Mouse (Mus musculus) erythroid progenitor cell, adult 5-6 weeks (primary cell): Measurements from ENCODE around the gene Dhcr7. TPM values are rescaled to one million over a fixed set of nuclear protein-coding genes. Genes with fewer than 3 reads are reported as not detected.
A peak's percentile ranks its signal among the peaks of the same experiment; 100 is the strongest.

ENCODE experiments used
- ATAC-seq: replicated peaks from 2 replicates; pipeline ENCODE4 v1.8.0; 2016; ENCODE audit warnings: moderate number of reproducible peaks, mild to moderate bottlenecking, moderate TSS enrichment, inconsistent platforms; ENCODE audit not compliant: poor library complexity, low FRiP score, severe bottlenecking
- total RNA-seq, 2 experiments: library from RNA; stranded (forward) in 1 of 2; stranded (reverse) in 1 of 2; fragments of 150-400 nt in 1 of 2; fragments of 186-747, 209-891 nt in 1 of 2; gene quantifications; 2 replicates each; pipeline versions ENCODE4 v1.2.3 to v1.2.4; 2015 to 2017; ENCODE audit warnings: low replicate concordance in 2 of 2

The Dhcr7 gene
- 7.9 and 12.2 TPM in 2 replicates for total RNA-seq (2015; ENCODE audit: low replicate concordance)
- 1.0 and 1.8 TPM in 2 replicates for total RNA-seq (2017; ENCODE audit: low replicate concordance)

GRCm38 (mm10) chr7:143822375-143823265 lies at the start of gene Dhcr7, which contains the start of gene Nadsyn1:
Dhcr7 (plus strand) TSS chr7:143823145.
Nadsyn1 (minus strand) TSS chr7:143822849.
- peak; percentile 97 for ATAC-seq

DNA sequence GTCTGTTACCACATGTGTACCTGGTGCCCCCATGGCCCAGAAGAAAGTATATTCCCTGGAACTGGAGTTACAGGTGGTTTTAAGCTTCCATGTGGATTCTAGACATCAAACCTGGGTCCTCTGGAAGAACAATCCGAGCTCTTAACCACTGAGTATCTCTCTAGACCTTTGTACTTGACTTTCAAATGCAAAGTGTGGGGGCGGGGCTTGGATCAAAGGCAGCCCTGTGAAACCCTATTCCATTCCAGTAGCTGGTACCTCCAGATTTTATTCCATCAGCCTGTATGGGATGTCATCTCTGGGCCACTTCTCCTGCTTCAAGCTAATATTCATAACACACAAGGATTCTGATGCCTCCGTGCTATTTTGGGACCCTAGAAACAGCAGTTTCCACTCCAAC lies 46.8 kb upstream of the Dhcr7 start:
- no peak for ATAC-seq

GRCm38 (mm10) chr7:143777375-143777774 lies 45.6 kb upstream of the Dhcr7 start:
- ATAC-seq, result no peak

DNA sequence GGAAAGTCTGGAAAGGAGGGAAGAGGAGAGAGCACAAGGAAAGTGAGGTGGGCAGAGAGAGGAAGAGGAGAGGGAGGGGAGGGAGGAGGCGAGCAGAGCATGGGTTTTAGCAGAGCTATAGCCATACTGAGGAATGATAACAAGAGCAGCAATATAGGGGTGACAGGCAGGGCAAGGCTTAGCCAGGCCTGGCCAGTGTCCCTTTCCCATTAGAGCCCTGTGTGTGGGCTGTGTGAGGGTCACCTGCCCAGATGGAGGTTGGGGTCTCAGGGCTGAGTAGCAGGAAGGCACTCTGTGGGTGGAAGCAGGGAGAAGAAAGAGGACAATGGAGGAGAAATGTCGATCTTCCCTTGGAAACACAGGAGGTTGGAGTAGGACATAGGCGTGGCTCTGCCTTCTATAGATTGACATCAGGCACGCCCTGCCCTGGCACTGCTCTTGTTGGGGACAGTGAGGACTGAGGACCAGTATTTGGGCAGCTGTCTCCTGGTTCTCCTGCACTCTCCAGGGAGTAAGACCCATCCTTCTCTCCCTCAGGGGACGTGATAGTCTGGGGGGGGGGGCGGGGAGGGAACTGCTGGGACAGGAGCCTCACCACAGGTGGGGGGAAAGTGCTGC lies 39.5 kb upstream of the Dhcr7 start:
- ATAC-seq, result 0 out of 2 replicates have a peak, but pooled peaks have one; percentile 36

GRCm38 (mm10) chr7:143783996-143784829 lies 38.7 kb upstream of the Dhcr7 start, which contains the start of gene Mrgpre:
Mrgpre (minus strand) TSS chr7:143784500.
- no peak for ATAC-seq

DNA sequence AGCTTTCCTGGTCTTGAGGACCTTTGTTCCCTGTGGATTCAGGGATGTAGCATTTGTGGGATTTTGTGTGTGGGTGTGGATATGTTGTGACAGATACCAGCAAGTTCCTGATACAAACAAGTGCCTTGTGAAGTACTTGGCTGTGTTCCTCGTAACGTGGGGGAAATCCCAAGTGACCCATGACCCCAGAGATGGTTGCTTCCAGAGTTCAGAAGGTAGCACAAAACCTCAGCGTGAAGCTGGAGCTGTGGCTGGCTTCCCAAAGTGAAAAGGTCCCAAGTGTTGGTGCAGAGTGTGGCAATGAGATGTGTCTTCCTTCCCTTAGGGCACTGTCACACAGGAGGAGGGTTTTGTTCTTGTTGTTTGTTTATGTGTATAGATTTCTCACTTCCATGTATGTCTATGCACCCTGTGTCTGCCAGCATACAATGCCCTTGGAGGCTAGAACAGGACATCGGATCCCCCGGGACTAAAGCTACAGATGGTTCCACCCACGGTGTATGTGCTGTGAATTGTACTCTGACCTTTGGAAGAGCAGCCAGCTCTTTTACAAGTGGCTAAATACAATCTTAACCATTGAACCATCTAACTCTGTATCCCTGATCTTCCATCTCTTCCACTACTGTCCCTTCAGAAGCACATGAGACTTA lies 30.5 kb upstream of the Dhcr7 start:
- no peak for ATAC-seq

GRCm38 (mm10) chr7:143793121-143793520 lies 29.8 kb upstream of the Dhcr7 start:
- no peak for ATAC-seq

DNA sequence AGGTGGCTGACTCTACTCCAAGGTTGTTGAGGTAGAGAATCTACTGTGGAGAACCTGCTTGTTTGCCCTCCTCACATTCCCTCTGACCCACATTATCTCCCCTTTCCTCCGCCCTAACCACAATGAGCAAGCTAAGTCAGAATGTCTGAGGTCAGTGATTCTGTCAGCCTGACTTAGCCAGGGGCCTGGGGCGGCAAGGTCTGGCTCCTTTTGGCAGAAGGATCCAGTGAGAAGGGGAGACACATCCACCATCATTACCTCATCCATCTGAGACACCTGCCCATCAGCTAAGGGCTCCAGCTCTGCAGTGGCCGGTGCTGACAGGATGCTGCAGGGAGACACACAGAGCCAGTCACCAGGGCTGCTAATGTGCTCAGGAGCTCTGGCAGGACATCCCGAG lies 24.2 kb upstream of the Dhcr7 start:
- no peak for ATAC-seq

DNA sequence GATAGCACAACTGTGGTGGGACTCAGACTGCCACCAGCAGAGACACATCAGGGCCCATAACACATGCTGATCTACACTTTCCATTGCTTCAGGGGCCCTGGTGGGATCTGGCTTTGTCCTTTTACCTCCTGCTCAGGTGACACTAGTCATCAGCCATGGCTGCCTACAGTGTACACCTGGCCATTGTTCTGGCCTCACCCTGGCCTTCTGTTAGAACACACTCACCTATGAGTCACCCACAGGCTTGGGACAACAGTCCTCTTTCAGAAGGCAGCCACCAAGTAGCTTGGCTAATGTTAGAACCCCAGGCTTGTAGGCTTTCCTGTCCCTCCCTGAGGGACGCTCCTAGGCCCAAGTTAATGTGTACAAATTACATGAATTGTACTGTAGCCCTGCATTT lies 22.2 kb upstream of the Dhcr7 start:
- no peak for ATAC-seq

- ATAC-seq, result no peak
These were observed 21.5 kb upstream of the Dhcr7 start for GRCm38 (mm10) chr7:143801195-143802065.

DNA sequence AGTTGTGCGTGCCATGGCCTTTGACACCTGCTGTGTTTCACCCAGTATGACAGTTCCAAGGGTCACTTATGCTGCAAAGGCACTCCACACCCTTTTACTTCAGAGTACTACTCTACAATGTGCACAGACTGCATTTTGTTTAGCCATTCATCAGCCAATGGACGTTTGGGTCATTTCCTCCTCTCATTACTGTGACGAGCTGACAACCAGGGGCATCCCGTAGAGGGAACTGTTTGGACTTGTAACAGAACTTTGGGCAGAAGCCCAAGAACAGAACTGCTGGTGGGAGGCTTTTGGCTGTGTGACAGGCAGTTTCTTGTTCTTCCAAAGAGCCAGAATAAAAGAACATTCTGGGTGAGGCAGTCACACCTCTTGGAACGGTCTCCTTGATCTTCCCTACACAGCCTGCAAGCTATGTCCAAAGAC lies 17.7 kb upstream of the Dhcr7 start:
- ATAC-seq, result no peak

- no peak for ATAC-seq
These were observed 14.0 kb upstream of the Dhcr7 start for GRCm38 (mm10) chr7:143808909-143809308.

DNA sequence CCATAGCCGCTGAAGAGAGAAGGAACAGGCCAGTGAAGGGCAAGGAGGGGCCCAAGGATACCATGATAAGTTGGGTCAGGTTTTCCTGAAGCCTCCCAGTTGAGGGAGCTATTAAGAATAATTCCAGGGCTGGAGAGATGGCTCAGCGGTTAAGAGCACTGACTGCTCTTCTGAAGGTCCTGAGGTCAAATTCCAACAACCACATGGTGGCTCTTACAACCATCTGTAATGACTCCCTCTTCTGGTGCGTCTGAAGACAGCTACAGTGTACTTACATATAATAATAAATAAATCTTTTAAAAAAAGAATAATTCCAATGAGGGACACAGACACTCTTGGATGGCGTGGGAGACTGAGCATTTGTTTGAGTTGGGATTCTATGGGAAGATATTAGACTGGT lies 3.7 kb upstream of the Dhcr7 start:
- ATAC-seq, result no peak

GRCm38 (mm10) chr7:143821241-143821640 lies 1.7 kb upstream of the Dhcr7 start:
- ATAC-seq, result no peak

DNA sequence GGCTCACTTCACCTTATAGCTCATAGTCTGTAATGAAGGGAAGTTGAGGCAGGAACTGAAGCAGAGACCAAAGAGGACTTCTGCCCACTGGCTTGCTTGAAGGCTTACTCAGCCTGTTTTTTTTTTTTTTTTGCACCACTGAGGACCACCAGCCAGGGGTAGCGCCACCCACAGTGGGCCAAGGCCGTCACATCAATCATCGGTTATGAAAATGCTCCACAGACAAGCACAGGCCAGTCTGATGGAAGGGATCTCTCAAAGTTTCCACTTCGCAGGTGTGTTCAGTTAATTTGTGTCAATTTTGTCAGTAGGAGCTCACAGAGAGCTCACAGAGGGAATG lies 291 bp downstream of the Dhcr7 start:
- ATAC-seq, result no peak

DNA sequence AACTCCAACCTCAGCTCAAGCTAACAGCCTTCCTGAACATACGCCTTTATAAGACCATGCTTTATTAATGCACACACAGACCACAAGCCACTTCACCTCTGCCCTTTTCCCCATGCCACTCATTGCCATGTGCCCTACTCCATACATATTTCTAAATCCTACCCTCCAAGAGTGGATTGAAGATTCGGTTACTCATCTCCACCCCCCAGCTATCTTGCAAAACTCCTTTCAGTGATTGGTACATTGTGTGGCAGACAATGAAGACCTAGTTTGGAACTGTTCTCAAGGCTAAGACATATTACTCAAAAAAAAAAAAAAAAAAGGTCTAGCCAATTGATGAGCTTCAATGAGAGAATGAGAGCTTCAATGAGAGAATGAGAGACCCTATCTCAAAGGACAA lies 4.0 kb downstream of the Dhcr7 start:
- ATAC-seq, result no peak

GRCm38 (mm10) chr7:143829504-143830331 lies 6.8 kb downstream of the Dhcr7 start:
- ATAC-seq, result peak; percentile 98

DNA sequence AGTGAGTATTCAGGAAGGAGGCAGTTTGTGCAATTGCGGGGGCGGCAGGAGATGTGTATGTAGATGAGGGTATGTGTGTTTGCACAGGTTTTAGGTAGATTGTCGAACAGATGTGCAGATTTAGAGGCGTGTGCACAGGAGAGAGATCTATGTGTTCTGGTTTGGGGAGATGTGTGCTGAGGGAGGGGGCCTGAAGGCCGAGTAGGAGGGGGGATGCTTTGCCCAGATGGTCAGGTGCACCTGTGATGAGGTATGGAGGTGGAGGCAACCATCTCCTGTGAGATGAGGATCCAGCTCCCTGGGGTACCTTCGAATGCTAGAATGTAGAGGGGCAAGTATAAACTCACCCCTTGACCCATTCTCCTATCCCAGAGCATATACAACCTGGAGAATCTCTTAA lies 7.5 kb downstream of the Dhcr7 start:
- no peak; the same call in 1 of the 2 replicates for ATAC-seq
